Mouse (Mus musculus): ENCODE measurements around the gene Mrpl55. TPM values are rescaled to one million over a fixed set of nuclear protein-coding genes. Genes with fewer than 3 reads are reported as not detected.

Mrpl55 gene
- polyA plus RNA-seq, 1 experiment from 2014 or later = 108 TPM

Other genes starting within 250 kb of the Mrpl55 start
- 80.7 and 98.2 TPM in 2 replicates for gene Hist3h2a, start 247.8 kb upstream of the Mrpl55 start, polyA plus RNA-seq (2014; fragmentation: Nextera tagmentation; extraction: Ambion mirVana)
- 0.80 and 1.5 TPM in 2 replicates for gene Trim17, start 247.8 kb upstream of the Mrpl55 start, polyA plus RNA-seq (2014; fragmentation: Nextera tagmentation; extraction: Ambion mirVana)
- 20.4 TPM in 2 replicates for gene Trim11, start 224.4 kb upstream of the Mrpl55 start, polyA plus RNA-seq (2014; fragmentation: Nextera tagmentation; extraction: Ambion mirVana)
- gene Obscn, start 66.1 kb upstream of the Mrpl55 start, polyA plus RNA-seq (2014; fragmentation: Nextera tagmentation; extraction: Ambion mirVana) = 0.45 and 0.74 TPM in 2 replicates
- gene Iba57, start 38.7 kb upstream of the Mrpl55 start, polyA plus RNA-seq (2014; fragmentation: Nextera tagmentation; extraction: Ambion mirVana) = 3.6 and 4.0 TPM in 2 replicates
- 0.12 TPM in 1 of 2 replicates, not detected in the other for gene Gjc2, start 19.3 kb upstream of the Mrpl55 start, polyA plus RNA-seq (2014; fragmentation: Nextera tagmentation; extraction: Ambion mirVana)
- 224 and 266 TPM in 2 replicates for gene Guk1, start 10.3 kb upstream of the Mrpl55 start, polyA plus RNA-seq (2014; fragmentation: Nextera tagmentation; extraction: Ambion mirVana)
- 22.4 and 25.4 TPM in 2 replicates for gene 2310033P09Rik, start 5.8 kb downstream of the Mrpl55 start, polyA plus RNA-seq (2014; fragmentation: Nextera tagmentation; extraction: Ambion mirVana)
- 617 and 621 TPM in 2 replicates for gene Arf1, start 25.8 kb downstream of the Mrpl55 start, polyA plus RNA-seq (2014; fragmentation: Nextera tagmentation; extraction: Ambion mirVana)
- 0.12 and 0.31 TPM in 2 replicates for gene Wnt3a, start 88.3 kb downstream of the Mrpl55 start, polyA plus RNA-seq (2014; fragmentation: Nextera tagmentation; extraction: Ambion mirVana)
- 0.72 and 2.1 TPM in 2 replicates for gene Wnt9a, start 104.4 kb downstream of the Mrpl55 start, polyA plus RNA-seq (2014; fragmentation: Nextera tagmentation; extraction: Ambion mirVana)
- gene Prss38, start 173.2 kb downstream of the Mrpl55 start, polyA plus RNA-seq (2014; fragmentation: Nextera tagmentation; extraction: Ambion mirVana) = not detected in 2 replicates
- gene Jmjd4, start 247.6 kb downstream of the Mrpl55 start, polyA plus RNA-seq (2014; fragmentation: Nextera tagmentation; extraction: Ambion mirVana) = 20.9 and 21.4 TPM in 2 replicates
- 622 and 695 TPM in 2 replicates for gene Snap47, start 248.7 kb downstream of the Mrpl55 start, polyA plus RNA-seq (2014; fragmentation: Nextera tagmentation; extraction: Ambion mirVana)